Mouse (Mus musculus) kidney, embryonic 15.5 days (tissue): Measurements from ENCODE around the gene Golt1a. TPM values are rescaled to one million over a fixed set of nuclear protein-coding genes. Genes with fewer than 3 reads are reported as not detected.

Source experiments
- ATAC-seq: fragments of 200-750 bp; cut with Nextera tagmentation; replicated peaks from 2 replicates; pipeline ENCODE4 v1.8.0; 2017; ENCODE audit warnings: moderate TSS enrichment; ENCODE audit not compliant: low FRiP score
- H3K27ac ChIP-seq: fragments of 300-500 bp; sonication (generic); 2 replicates; pipeline ENCODE4 v1.5.1; 2015; ENCODE audit warnings: mild to moderate bottlenecking, inconsistent platforms
- H3K27me3 ChIP-seq: fragments of 300-500 bp; sonication (generic); 2 replicates; pipeline ENCODE4 v1.6.1; 2015; ENCODE audit warnings: inconsistent platforms
- H3K36me3 ChIP-seq: fragments of 300-500 bp; sonication (generic); 2 replicates; pipeline ENCODE4 v1.6.1; 2015; ENCODE audit warnings: inconsistent platforms
- H3K4me1 ChIP-seq: fragments of 300-500 bp; sonication (generic); 2 replicates; pipeline ENCODE4 v1.6.1; 2015; ENCODE audit warnings: inconsistent platforms
- H3K4me2 ChIP-seq: fragments of 300-500 bp; sonication (generic); 2 replicates; pipeline ENCODE4 v1.6.1; 2015; ENCODE audit warnings: moderate library complexity, mild to moderate bottlenecking, inconsistent platforms
- H3K4me3 ChIP-seq: fragments of 300-500 bp; sonication (generic); replicated peaks from 2 replicates; pipeline ENCODE4 v1.5.1; 2015; ENCODE audit warnings: mild to moderate bottlenecking, inconsistent platforms
- H3K9ac ChIP-seq: fragments of 300-500 bp; sonication (generic); 2 replicates; pipeline ENCODE4 v1.6.1; 2015; ENCODE audit warnings: mild to moderate bottlenecking, inconsistent platforms
- H3K9me3 ChIP-seq: fragments of 300-500 bp; sonication (generic); replicated peaks from 2 replicates; pipeline ENCODE4 v1.6.1; 2016; ENCODE audit warnings: inconsistent platforms
- WGBS: fragments of 180-500 bp; shearing (Covaris S2); methylation state at CpG from one replicate; pipeline ENCODE4 v1.1.7; 2015; ENCODE audit warnings: mixed read lengths; 5-methylcytosine and 5-hydroxymethylcytosine counted together
- polyA plus RNA-seq: library from polyadenylated mRNA; unstranded; fragments of >200 nt; fragmentation: Nextera tagmentation; extraction: Ambion mirVana; gene quantifications from 2 replicates; pipeline ENCODE4 v1.2.1, GENCODE M21; 2015

Gene Golt1a
- polyA plus RNA-seq, 1 experiment from 2014 or later, result 5.2 TPM

DNA sequence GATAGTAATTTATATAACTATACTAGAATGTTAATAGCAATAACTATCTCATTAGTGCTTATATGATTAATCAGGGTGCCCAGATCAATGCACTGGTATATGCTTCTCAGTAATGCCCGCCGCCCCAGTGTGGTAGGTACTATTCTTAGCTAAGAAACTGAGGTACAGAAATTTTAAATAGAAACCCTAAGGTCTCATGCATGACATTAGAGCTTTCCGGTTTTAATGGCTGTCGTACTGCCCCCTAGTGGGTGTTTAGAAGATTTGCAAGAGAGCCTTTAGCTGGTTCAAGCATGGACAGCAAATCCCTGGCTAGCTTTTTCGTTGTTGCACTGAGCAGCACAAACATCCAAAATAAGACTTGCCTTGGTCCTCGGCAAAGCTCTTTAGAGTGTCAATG is 2.3 kb upstream of the Golt1a start:
- ATAC-seq, result no peak

DNA sequence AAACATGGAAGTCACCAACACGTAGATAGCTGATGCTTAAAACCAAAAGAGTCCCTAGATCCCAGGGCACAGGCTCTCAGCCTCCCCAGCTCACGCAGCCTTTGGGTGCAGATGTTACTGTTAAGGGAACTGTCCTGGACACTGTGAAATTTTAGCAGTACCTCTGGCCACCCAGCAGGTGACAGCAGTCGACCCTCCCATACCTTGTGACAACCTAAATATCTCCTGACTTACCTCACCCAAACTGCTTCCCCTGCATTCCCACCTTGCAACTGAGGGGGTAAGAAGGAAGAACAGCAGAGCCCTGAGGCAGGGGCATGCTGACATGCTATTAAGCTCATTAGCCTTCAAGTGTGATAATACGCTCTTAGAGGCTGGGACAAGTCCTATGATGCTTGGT is 1.6 kb downstream of the Golt1a start:
- peaks cover 35% of the 10 kb centered on the region for H3K4me1 ChIP-seq
- H3K4me2 ChIP-seq, result no peak overlapping the region
- no peak for ATAC-seq
- no peak overlapping the region for H3K4me3 ChIP-seq
- 55% methylated on average over 4 of the region's 4 CpGs for WGBS
- H3K27me3 ChIP-seq, result no peaks in the 10 kb centered on the region
- no peaks in the 10 kb centered on the region for H3K9me3 ChIP-seq
- 0 out of 2 replicates have a peak overlapping the region, but pooled peaks have one; percentile 83 for H3K27ac ChIP-seq
- no peak overlapping the region for H3K9ac ChIP-seq
- H3K36me3 ChIP-seq, result no peaks in the 10 kb centered on the region

More for the DNA sequence above, 2.3 kb upstream of the Golt1a start:
- H3K27ac ChIP-seq, result no peak overlapping the region
- H3K9ac ChIP-seq, result no peak overlapping the region
- H3K9me3 ChIP-seq, result no peaks in the 10 kb centered on the region
- no peaks in the 10 kb centered on the region for H3K36me3 ChIP-seq
- peaks cover 33% of the 10 kb centered on the region for H3K4me1 ChIP-seq
- 21% methylated on average over 6 of the region's 6 CpGs for WGBS
- no peak overlapping the region for H3K4me2 ChIP-seq
- H3K4me3 ChIP-seq, result no peak overlapping the region
- H3K27me3 ChIP-seq, result no peaks in the 10 kb centered on the region

DNA sequence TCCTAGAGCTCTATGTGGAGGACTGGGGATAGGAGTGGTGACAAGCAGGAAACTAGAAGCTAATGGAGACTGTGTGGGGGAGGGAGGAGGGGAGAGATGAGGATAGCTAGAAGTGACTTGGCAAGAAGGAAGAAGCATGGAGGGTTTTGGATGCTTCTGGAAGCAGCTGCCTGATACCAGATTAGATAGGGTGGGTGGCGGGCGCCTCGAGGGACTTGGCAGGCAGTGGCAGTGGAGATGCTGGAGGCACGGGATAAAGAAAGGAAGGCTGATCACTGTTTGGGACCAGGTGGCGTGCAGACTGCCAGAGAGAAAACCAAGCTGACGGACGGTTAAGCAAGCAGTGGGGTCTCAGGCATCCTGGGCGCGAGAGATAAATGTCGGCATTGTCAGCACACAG is 2.3 kb downstream of the Golt1a start:
- Histone ChIP-seq H3K36me3 (no peaks in the 10 kb centered on the region), H3K4me2 (0 out of 2 replicates have a peak overlapping the region, but pooled peaks have one; percentile 19), H3K9me3 (no peaks in the 10 kb centered on the region), H3K27ac (no peak overlapping the region), H3K4me1 (peaks cover 32% of the 10 kb centered on the region), H3K4me3 (no peak overlapping the region), H3K9ac (no peak overlapping the region), H3K27me3 (no peaks in the 10 kb centered on the region)
- 25% methylated on average over 10 of the region's 10 CpGs for WGBS
- no peak for ATAC-seq

GRCm38 (mm10) chr1:133314364-133314763 is 4.8 kb downstream of the Golt1a start:
- no peaks in the 10 kb centered on the region for H3K27me3 ChIP-seq
- H3K27ac ChIP-seq, result no peak overlapping the region
- no peak overlapping the region for H3K9ac ChIP-seq
- no peaks in the 10 kb centered on the region for H3K9me3 ChIP-seq
- no peaks in the 10 kb centered on the region for H3K36me3 ChIP-seq
- H3K4me3 ChIP-seq, result no peak overlapping the region
- H3K4me2 ChIP-seq, result no peak overlapping the region
- WGBS, result 28% methylated on average over 8 of the region's 8 CpGs
- peaks cover 32% of the 10 kb centered on the region for H3K4me1 ChIP-seq
- ATAC-seq, result no peak

DNA sequence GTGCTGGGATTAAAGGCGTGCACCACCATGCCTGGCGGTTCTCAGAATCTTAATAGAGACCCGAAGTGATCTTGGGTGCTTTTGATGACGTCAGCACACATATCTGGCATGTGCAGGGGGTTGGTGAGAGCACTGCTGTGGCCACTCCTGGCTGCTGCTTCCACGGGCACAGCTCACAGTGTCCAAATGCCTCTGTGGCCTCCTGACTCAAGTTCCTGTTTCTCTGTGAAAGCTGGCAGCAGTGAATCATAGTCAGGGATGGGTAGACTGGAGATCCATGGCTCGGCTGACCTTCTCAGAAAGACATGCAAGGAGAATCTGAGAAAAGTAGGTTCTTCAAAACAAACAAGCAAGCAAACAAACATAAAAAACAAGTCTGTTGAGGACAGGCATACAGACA is 6.2 kb downstream of the Golt1a start:
- no peak for ATAC-seq
- H3K9me3 ChIP-seq, result no peaks in the 10 kb centered on the region
- no peaks in the 10 kb centered on the region for H3K27me3 ChIP-seq
- no peak overlapping the region for H3K4me2 ChIP-seq
- H3K27ac ChIP-seq, result no peak overlapping the region
- H3K36me3 ChIP-seq, result no peaks in the 10 kb centered on the region
- no peak overlapping the region for H3K9ac ChIP-seq
- H3K4me1 ChIP-seq, result peaks cover 18% of the 10 kb centered on the region
- H3K4me3 ChIP-seq, result no peak overlapping the region
- 77% methylated on average over 6 of the region's 6 CpGs for WGBS

DNA sequence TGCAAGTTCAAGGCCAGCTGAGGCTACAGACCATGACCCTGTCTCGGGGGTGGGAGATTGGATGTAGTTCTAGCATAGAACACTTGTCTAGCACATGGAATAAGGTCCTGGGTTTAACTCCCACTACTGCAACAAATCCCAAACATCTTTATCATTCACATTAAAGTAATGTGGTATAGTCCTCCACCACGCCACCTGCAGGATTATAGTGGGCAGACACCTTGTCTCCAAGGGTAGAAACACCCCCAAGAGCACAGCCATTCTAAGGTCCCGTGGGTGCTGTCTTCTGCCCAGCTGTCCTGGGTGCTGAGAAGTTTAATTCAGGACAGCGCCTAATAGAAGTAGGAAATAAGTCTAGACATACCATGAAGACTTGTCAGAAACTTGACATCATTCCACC is 7.0 kb downstream of the Golt1a start:
- Histone ChIP-seq H3K4me3 (no peak overlapping the region), H3K4me1 (peaks cover 12% of the 10 kb centered on the region), H3K27ac (no peak overlapping the region), H3K36me3 (no peaks in the 10 kb centered on the region), H3K9ac (no peak overlapping the region), H3K9me3 (no peaks in the 10 kb centered on the region), H3K27me3 (no peaks in the 10 kb centered on the region), H3K4me2 (no peak overlapping the region)
- no peak for ATAC-seq
- 81% methylated on average over 4 of the region's 4 CpGs for WGBS

- H3K4me3 ChIP-seq, result no peak overlapping the region
- H3K9me3 ChIP-seq, result no peaks in the 10 kb centered on the region
- peaks cover 7% of the 10 kb centered on the region for H3K4me1 ChIP-seq
- no peaks in the 10 kb centered on the region for H3K27me3 ChIP-seq
- no peak overlapping the region for H3K4me2 ChIP-seq
- H3K27ac ChIP-seq, result no peak overlapping the region
- ATAC-seq, result no peak
- no peak overlapping the region for H3K9ac ChIP-seq
- 76% methylated on average over 1 of the region's 1 CpGs for WGBS
- H3K36me3 ChIP-seq, result no peaks in the 10 kb centered on the region
These were observed 7.5 kb downstream of the Golt1a start for GRCm38 (mm10) chr1:133317149-133317548.

GRCm38 (mm10) chr1:133321267-133321925 is 11.8 kb downstream of the Golt1a start, which contains the start of gene Kiss1:
Kiss1 (plus strand) TSS chr1:133321875.
- Histone ChIP-seq H3K4me2 (no peak within 1 kb of the TSS), H3K27me3 (no peaks in the 10 kb centered on the region), H3K27ac (no peak within 1 kb of the TSS), H3K36me3 (no peaks in the 10 kb centered on the region), H3K9me3 (no peaks in the 10 kb centered on the region), H3K4me3 (no peak within 1 kb of the TSS), H3K9ac (no peak within 1 kb of the TSS), H3K4me1 (peaks cover 6% of the 10 kb centered on the region; the same call in 1 of the 2 replicates)
- no peak for ATAC-seq
- WGBS, result 84% methylated on average over 13 of the region's 13 CpGs

DNA sequence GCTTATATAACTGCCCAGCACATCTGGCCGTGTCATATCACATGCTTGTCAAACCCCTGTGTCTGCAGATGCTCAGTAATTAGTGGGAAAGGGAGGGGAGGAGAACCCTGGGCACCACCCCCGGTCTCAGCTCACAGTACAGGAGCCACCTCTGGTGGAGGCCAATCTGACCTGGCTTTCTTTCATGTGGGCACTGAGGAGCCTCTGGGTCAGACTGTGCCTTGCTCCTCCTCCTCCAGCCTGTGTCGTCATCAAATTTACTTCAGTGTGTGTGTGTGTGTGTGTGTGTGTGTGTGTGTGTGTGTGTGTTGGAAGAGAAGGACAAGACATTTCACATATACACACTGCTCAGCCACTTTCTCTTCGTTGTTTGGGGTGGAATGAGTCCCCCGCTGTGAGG is 13.7 kb downstream of the Golt1a start:
- Histone ChIP-seq H3K4me1 (peaks cover 6% of the 10 kb centered on the region; the same call in 1 of the 2 replicates), H3K27me3 (peaks cover 12% of the 10 kb centered on the region), H3K4me2 (no peak overlapping the region), H3K27ac (no peak overlapping the region), H3K36me3 (no peaks in the 10 kb centered on the region), H3K9me3 (no peaks in the 10 kb centered on the region), H3K9ac (no peak overlapping the region), H3K4me3 (no peak overlapping the region)
- ATAC-seq, result 0 out of 2 replicates have a peak, but pooled peaks have one; percentile 47
- WGBS, result 34% methylated on average over 5 of the region's 5 CpGs

DNA sequence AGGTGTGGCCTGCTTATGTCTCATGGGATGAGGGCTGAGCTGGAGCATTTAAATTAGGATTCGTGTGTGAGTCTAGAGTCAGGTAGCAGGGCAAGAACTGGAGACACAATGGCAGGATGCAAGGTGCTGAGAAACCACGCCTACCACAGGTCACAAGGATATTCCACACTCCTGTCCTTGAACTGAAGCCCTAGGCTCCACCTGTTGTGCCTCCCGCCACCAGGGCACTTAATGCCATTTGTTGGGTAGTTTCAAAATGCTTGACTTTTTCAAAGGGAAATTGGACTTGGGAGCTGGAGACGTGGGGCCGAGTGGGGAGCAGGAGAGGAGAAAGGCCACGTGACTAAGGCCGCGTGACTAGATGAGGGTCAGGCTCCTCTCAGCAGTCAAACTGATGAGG is 16.4 kb downstream of the Golt1a start:
- Histone ChIP-seq H3K27ac (no peak overlapping the region), H3K9me3 (no peaks in the 10 kb centered on the region), H3K4me3 (no peak overlapping the region), H3K36me3 (no peaks in the 10 kb centered on the region), H3K9ac (no peak overlapping the region), H3K4me2 (no peak overlapping the region), H3K4me1 (peaks cover 13% of the 10 kb centered on the region), H3K27me3 (peaks cover 37% of the 10 kb centered on the region)
- ATAC-seq, result no peak
- WGBS, result 77% methylated on average over 8 of the region's 8 CpGs

- 57% methylated on average over 5 of the region's 5 CpGs for WGBS
- Histone ChIP-seq H3K4me3 (no peak overlapping the region), H3K4me1 (peaks cover 13% of the 10 kb centered on the region), H3K4me2 (no peak overlapping the region), H3K27me3 (peaks cover 43% of the 10 kb centered on the region), H3K9me3 (no peaks in the 10 kb centered on the region), H3K9ac (no peak overlapping the region), H3K36me3 (no peaks in the 10 kb centered on the region), H3K27ac (no peak overlapping the region)
- ATAC-seq, result no peak
These were observed 17.5 kb downstream of the Golt1a start for GRCm38 (mm10) chr1:133327094-133327493.

- no peak for ATAC-seq
- WGBS, result 91% methylated on average over 6 of the region's 6 CpGs
- H3K4me2 ChIP-seq, result no peak overlapping the region
These were observed 18.7 kb downstream of the Golt1a start for GRCm38 (mm10) chr1:133328299-133328795.

More at GRCm38 (mm10) chr1:133328299-133328795, 18.7 kb downstream of the Golt1a start:
- Histone ChIP-seq H3K4me3 (no peak overlapping the region), H3K9me3 (no peaks in the 10 kb centered on the region), H3K36me3 (no peaks in the 10 kb centered on the region), H3K4me1 (peaks cover 8% of the 10 kb centered on the region), H3K9ac (no peak overlapping the region), H3K27ac (no peak overlapping the region), H3K27me3 (peaks cover 43% of the 10 kb centered on the region)
